Mouse (Mus musculus) megakaryocyte, embryonic 14.5 days (primary cell): ENCODE measurements around the gene Ano2.

Source experiments
- FLI1 ChIP-seq: IDR thresholded peaks from 2 replicates; pipeline ENCODE4 v1.6.1; 2012; ENCODE audit warnings: low read length, inconsistent platforms, mixed read lengths
- GATA1 ChIP-seq: IDR thresholded peaks from 3 replicates; pipeline ENCODE4 v1.6.1; 2012; ENCODE audit warnings: mixed read lengths, low read length, inconsistent platforms, borderline replicate concordance

GRCm38 (mm10) chr6:125879306-125879705, 189.1 kb downstream of the Ano2 start:
- TF ChIP-seq GATA1 (no peak), FLI1 (no peak)
